Mouse (Mus musculus) bone marrow, adult 2 months (tissue): Measurements from ENCODE around the gene Zfp13. TPM values are rescaled to one million over a fixed set of nuclear protein-coding genes. Genes with fewer than 3 reads are reported as not detected.

Experiments used
- H3K27ac ChIP-seq: fragments of 200-500 bp; 2 replicates; pipeline ENCODE4 v1.5.1; 2012; ENCODE audit warnings: low read depth, mild to moderate bottlenecking, control low read depth, inconsistent platforms, low read length; ENCODE audit not compliant: control insufficient read depth, poor library complexity, insufficient read depth
- H3K4me1 ChIP-seq: fragments of 200-500 bp; 2 replicates; pipeline ENCODE4 v1.6.1; 2011; ENCODE audit warnings: low read length; ENCODE audit not compliant: control insufficient read depth, insufficient read depth
- H3K4me3 ChIP-seq: fragments of 200-500 bp; replicated peaks from 2 replicates; pipeline ENCODE3; 2011; ENCODE audit warnings: mild to moderate bottlenecking, low read depth, low read length, control low read depth; ENCODE audit not compliant: control insufficient read depth
- CTCF ChIP-seq: fragments of 200-500 bp; IDR thresholded peaks from 2 replicates; pipeline ENCODE4 v1.5.1; 2011; ENCODE audit warnings: low read length, control low read depth; ENCODE audit not compliant: control insufficient read depth, insufficient read depth
- POLR2A ChIP-seq: fragments of 200-500 bp; IDR thresholded peaks from 2 replicates; pipeline ENCODE4 v1.6.1; 2011; ENCODE audit warnings: low read depth, mild to moderate bottlenecking, control low read depth, low read length, borderline replicate concordance; ENCODE audit not compliant: control insufficient read depth
- WGBS: fragments of 180-500 bp; shearing (Covaris S2); methylation state at CpG from one replicate; pipeline ENCODE4 v1.1.7; 2018; 5-methylcytosine and 5-hydroxymethylcytosine counted together
- polyA plus RNA-seq: library from polyadenylated mRNA; stranded (reverse); fragments of >200 nt; gene quantifications from 2 replicates; pipeline ENCODE4 v1.2.4, GENCODE M21; 2011; ENCODE audit warnings: low replicate concordance; ENCODE audit not compliant: missing spikeins, insufficient read depth, insufficient read length

The Zfp13 gene
- polyA plus RNA-seq, 1 experiment, result not detected

DNA sequence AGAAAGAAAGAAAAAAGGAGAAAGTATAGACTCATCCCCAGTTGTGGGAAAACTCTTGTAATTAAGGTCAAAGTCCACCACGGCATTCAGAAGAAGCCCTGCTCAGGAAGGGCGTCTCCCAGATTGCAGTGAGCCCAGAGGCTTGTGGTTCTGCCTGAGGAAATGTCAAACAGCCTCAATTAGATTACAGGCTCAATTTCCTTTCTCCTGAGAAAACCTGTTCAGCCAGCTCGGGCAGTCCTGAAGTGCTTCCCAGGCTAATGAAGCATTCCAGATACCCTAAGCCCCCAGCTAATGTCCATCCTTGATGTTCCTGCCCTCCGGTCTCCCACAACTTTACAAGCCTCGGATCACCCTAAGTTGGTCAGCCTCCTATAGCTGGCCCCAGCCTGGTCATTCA is 56.0 kb downstream of the Zfp13 start:
- no peak for TF ChIP-seq CTCF
- TF ChIP-seq POLR2A, result no peak
- Histone ChIP-seq H3K4me1 (no peaks in the 10 kb centered on the region; the same call in 1 of the 2 replicates), H3K4me3 (no peak overlapping the region), H3K27ac (no peak overlapping the region)
- 35% methylated on average over 5 of the region's 5 CpGs for WGBS

DNA sequence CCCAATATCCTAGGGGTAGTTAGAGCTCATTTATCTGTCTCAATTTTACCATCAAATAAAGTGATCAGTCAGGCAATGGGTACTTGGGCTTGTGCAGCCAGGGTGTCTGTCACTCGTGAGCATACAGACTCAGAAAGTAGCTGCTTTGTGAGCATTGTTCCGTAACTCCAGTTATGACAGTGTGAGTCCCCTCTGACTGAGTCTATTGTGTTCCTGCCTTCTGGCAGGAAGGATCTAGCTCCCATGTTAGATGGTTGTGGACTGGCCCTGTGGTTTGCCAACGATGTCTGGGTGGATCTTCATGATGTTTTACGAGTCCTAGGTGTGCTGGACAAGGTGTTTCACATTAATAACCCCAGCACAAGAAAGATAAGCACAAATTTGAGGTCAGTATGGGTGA is 56.5 kb downstream of the Zfp13 start:
- H3K27ac ChIP-seq, result no peak overlapping the region
- 39% methylated on average over 4 of the region's 4 CpGs for WGBS
- TF ChIP-seq POLR2A (no peak), CTCF (no peak)
- H3K4me1 ChIP-seq, result no peaks in the 10 kb centered on the region; the same call in 1 of the 2 replicates
- no peak overlapping the region for H3K4me3 ChIP-seq

DNA sequence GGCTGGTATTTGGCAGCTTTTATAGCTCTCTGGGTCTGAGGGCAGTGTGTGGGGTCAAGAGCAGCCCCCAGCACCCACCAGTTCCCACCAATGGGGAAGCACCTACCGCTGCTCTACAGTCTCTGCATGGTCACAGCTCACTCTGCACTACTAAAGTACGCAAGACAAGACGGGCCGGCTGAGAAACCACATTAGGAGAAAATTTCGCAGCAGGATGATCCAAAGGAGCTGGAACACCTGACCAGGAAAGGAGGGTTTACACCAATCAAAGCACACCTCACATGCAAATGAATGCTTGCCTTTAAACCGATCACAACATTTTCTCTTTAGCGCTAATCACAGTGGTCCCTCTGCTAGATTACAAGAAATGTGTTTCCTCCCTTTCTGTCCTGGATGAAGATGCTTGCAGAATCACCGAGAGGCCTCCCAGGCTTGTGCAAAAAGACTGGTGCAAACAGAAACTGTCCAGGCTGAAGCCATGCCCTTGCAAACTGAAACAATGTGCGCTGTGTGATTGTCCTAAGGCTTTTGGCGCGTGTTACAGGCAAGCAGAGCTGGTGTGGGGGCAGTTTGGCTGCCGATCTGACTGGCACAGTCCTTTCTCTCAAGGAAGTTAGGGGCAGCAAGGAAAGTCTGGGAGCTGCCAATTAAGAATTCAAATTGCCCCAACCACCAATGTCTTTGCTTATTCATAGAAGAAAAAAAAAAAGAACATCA is 57.1 kb downstream of the Zfp13 start:
- no peak overlapping the region for H3K27ac ChIP-seq
- H3K4me3 ChIP-seq, result no peak overlapping the region
- 32% methylated on average over 12 of the region's 12 CpGs for WGBS
- no peaks in the 10 kb centered on the region; the same call in 1 of the 2 replicates for H3K4me1 ChIP-seq
- TF ChIP-seq CTCF (no peak), POLR2A (no peak)

DNA sequence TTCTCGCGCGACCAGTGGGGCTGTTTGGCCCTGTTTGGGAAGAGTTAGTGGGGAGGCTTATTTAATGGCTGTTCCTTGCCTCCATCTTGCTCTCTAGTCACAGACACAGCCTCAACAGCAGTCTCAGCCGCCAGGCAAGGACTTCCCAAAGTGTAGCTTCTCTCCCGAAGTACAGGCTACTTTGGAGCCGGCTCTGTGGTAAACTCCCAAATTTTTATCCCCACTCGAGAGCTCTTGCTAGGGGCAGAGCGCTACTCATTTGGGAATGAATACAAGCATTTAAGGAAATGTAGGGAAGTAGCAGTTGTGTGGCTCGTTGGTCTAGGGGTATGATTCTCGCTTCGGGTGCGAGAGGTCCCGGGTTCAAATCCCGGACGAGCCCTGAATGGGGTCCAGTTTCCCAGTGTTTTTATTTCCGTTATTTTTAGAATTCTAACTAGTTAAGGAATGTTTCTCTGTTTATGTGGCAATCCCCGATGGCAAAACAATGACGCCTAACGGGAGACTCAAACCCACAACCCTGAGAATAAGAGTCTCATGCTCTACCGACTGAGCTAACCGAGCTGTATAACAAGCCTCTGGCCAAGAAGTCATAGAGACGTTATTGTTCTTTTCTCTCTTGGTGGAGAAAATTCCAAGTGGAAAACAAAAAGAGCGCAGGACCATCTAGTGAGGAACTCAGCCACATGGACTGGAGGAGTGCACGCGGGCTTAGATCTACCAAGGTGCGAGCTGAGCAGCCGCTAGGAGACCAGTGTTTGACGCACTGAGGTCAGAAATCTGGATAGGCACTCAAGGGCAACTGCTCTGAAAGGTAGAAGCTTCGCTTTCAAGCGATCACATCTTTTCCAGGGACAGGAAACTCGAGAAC is 58.4 kb downstream of the Zfp13 start:
- no peaks in the 10 kb centered on the region; the same call in 1 of the 2 replicates for H3K4me1 ChIP-seq
- TF ChIP-seq POLR2A (no peak), CTCF (no peak)
- WGBS, result 73% methylated on average over 31 of the region's 31 CpGs
- no peak overlapping the region for H3K4me3 ChIP-seq
- H3K27ac ChIP-seq, result no peak overlapping the region

DNA sequence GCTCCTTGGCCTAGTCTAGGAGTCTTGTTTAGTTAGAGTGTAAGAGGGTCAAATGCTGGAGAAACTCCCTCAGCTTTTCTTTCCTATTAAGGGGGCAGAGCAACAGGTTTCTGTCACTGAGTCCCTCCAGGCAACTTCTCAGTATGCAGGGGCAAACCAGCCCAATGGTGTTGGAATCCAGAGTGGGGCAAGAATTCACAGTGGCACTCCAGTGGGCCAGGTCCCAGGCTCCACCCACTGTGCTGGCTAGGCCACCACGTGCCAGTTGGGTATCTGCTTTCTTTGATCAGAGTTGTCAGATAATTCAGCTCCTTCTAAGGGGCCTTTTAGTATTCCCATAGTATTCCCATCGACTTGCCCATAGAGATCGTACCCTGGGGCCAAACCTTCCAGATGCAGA is 59.2 kb downstream of the Zfp13 start:
- WGBS, result 54% methylated on average over 3 of the region's 3 CpGs
- no peak for TF ChIP-seq POLR2A
- no peak for TF ChIP-seq CTCF
- Histone ChIP-seq H3K4me3 (no peak overlapping the region), H3K27ac (no peak overlapping the region), H3K4me1 (no peaks in the 10 kb centered on the region; the same call in 1 of the 2 replicates)

DNA sequence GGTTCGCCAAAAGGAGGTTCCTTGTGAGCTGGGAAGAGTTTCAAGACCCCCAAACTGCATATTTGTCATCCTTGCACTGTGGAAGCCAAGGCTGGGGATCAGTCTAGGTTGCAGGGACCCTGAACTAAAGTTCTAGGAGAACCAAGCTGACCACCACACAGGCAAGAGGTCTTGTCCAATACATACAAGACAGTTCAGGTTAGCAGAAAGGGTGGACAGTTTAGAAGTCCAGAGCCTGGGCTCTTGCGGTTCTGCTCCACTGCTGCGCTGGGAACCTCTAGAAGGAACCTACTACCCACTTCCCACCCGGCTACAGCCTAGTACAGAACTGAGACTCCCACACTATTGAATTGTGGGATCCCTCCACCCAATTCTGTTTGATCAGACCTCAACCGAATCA is 59.7 kb downstream of the Zfp13 start:
- Histone ChIP-seq H3K4me1 (no peaks in the 10 kb centered on the region; the same call in 1 of the 2 replicates), H3K4me3 (no peak overlapping the region), H3K27ac (no peak overlapping the region)
- 78% methylated on average over 5 of the region's 5 CpGs for WGBS
- TF ChIP-seq CTCF (no peak), POLR2A (no peak)

DNA sequence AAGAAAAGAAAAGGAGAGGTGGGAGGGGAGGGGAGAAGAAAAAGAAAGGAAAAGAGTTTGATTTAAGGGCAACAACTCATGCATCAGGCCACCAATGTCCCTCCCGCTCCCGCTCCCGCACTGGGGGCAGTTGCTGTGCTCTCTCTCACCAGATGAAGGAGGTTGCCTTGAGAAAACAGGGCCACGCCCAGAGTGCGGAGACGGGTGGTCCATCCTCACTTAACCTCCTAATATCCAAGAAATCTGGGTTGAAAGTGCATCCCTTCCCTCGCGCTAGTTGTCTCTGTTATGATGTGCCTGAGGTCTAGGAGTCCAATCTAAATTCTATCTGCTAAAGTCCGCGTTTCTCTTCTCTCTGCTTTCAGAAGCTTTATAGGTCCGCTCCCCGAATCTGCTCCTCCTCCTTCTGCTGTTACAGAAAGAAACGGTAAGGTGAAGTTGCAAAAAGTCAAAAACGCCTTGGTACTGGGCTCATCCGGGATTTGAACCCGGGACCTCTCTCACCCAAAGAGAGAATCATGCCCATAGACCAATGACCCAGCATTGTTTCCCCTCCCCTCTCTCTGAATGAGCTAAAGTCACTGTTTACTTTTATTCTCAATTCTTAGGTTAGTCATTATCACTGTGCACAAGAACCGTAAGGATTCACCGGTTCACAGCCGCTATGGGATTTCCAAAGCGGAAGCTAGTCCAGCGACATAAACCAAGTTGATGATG is 60.8 kb downstream of the Zfp13 start:
- no peak overlapping the region for H3K27ac ChIP-seq
- TF ChIP-seq CTCF (no peak), POLR2A (no peak)
- 14% methylated on average over 21 of the region's 21 CpGs for WGBS
- H3K4me1 ChIP-seq, result no peaks in the 10 kb centered on the region; the same call in 1 of the 2 replicates
- H3K4me3 ChIP-seq, result peak overlapping the region; percentile 7
